Mouse (Mus musculus): ENCODE measurements around the gene Mfsd5.
A peak's percentile ranks its signal among the peaks of the same experiment; 100 is the strongest.

Mfsd5 gene

DNA sequence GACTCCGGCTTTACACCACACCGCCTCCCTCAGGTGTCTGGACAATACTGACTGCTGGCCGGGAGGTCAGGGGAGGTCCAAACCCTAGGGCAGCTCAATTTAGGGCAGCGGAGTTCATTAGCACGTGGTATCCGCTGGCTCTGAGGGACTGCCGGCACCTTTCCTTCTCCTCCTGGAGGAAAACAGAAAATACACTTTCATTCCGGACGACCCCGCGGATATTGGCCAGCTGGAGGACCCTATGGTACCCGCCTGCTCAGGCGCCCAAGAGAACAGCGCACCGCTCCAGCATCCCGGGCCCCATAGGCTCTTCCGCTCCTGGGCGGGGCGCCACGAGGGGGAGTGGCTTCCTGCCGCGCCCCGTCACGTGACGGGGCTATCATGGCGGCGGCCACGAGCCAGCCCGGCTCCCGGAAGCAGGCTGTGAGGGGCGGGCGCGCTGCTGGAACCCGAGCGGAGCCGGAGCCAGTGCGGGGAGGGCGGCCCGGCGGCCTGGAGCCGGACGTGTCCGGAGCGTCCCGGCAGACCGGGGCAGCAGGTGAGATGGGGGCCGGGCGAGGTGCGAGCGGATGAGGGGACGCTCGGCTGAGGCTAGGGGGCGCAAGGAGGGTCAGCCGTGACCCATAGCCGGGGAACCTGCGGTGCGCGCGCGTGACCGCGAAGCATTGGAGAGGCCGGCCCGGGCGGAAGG lies at the start of gene Mfsd5:
TSS of gene Mfsd5 (plus strand) at position 363 of the 691 bp plus-strand sequence.
- DNase-seq (ENCODE audit: low spot score): peak; percentile 91

DNA sequence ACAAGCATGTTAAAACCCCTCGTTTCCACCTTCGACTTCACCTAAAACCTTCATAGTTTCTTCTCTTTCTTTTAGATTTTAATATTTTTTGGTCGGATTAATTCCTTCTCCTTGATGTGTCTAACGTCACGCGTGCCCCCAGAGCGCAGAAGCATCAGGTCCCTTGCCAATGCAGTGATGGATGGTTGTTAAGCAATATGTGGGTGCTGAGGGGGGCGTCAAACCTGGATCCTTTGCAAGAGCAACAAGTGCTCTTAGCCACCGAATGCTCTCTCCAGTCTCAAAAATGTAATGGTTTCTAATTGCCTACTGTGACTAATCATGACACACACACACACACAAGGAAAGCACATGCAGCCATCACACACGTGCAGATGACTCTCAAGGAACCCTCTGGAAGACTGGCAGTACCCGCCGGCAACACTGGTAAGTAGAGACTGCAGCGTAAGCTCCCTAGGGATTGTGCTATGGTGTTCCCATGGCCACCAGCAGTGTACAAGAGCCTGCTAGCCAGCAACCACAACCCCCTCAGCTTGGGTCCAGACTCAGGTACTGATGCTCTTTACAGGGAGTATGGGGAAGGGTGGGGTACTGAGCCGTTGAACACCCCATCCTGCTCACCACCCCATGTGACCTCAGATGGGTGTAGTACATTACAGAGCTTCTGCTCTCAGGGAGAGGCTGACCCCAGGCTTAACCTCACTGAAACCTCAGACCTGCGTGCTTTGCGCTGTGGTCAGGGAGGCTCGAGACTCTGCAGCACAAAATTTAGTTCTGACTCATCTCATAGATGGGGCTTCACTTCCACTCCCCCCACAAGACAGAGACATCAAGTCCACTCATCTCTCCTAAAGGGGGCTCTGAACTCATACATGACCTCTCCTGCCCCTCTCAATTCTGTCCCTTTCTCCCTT lies 48.6 kb upstream of the Mfsd5 start:
- no peak for DNase-seq (ENCODE audit: low spot score)

DNA sequence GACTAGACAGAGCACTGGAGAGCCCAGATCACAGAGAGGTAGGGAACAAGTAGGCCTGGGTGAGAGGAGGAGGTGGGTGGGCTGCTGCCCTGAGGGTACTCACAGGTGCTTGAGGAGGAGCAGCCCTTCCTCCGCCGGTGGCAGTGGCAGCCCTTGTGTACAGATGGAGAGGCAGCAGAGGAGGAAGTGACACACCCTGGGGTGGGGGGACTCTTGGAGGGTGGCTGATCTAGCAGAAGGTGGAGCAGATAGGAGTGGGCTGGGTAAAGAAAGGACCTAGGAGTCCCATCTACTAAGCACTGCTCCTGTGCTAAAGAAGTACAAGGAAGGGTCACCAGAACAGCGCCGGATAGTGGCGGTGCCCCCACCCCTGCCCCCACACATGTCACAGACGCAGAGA lies 47.5 kb upstream of the Mfsd5 start, which contains the start of gene Itgb7:
TSS of gene Itgb7 (minus strand) at position 197 of the 400 bp plus-strand sequence.
- no peak for DNase-seq (ENCODE audit: low spot score)

DNA sequence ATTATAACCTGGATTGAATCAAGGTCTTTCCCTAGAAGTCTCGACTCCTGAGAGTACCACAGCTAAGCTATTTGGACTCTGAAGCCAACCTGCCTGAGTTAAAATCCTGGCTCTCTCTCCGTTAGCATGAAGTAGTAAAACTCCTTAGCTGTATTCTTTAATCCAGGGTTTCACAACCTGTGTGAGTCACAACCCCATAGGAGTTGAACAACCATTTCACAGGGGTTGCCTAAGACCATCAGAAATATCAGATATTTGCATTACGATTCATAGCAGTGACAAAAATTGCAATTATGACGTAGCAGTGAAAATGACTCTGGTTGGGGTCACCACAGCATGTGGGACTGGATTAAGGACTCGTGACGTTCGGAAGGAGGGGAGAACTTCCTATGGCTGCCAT lies 46.5 kb upstream of the Mfsd5 start:
- DNase-seq (ENCODE audit: low spot score): no peak

DNA sequence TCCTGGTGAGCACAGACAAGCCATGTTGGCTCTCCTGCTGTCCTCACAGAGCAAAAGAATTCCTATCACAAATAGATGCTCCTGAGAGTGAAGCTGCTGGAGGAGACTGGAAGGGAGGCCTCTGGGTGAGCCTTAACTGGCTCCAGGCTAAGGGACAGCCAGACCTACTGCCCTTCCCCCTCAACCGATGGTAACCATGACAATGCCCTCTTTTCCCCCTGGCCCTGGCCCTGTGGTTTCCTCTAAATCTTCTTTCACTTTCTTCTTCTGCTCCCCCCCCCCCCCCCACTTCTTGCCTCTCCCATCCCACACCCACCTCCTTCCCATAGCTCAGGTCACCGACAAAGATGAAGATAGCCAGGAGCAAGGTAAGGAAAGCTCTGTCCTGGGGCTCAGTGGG lies 45.4 kb upstream of the Mfsd5 start:
- no peak for DNase-seq (ENCODE audit: low spot score)

DNA sequence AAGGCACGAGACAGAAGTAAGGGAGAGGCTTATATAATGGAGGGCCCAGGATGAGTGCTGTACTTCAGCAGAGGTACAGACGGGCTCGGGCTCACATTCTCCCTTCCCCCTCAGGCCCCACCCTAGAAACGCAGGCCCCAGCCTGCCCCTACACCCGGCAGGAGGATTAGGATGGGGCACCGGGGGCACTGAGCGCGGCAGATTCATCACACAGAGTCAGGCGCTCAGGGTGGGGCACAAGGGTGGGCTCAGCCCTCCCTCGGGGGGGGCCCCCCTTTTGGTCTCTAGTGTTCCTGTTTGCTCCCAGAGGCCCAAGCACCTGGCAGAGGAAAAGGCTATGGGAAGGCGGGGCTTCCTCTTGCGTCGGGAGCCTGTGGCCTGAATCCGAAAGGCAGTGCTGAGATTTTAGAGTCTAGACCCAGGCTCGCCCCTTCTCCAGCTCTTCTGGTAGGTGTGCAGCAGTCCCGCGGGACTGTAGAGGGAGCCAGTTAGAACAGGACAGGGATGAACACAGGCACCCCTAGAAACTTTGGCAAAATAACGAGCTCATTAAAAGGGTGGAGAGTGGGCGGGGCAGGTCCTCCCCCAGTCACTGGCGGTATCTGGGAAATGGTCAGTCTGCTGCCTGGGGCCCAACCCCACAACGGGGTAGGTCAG lies 43.8 kb upstream of the Mfsd5 start:
- no peak for DNase-seq (ENCODE audit: low spot score)

- DNase-seq (ENCODE audit: low spot score): no peak
Observed at GRCm38 (mm10) chr15:102238543-102239259, 40.6 kb upstream of the Mfsd5 start.

GRCm38 (mm10) chr15:102239260-102239590 lies 40.0 kb upstream of the Mfsd5 start:
- peak; percentile 71 for DNase-seq (ENCODE audit: low spot score)

DNA sequence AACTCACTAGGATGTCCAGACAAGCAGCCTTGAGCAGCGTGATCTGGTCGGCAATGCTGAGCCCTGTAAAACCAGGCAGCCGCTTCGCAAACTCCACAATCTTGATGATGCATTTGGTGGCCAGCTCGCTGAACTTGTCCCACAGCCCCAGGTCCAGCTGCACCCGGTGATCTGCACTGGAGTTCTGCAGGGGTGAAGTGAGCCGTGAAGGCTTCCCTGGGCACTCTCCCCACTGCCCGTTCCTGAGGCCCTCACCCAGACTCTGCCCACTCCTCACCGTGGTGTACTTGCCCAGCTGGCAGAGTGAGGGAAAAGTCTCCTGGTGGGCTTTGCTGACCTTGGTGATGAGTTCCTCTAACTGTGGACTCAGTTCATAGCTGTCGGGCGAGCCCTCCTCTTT lies 39.4 kb upstream of the Mfsd5 start:
- DNase-seq (ENCODE audit: low spot score): no peak

GRCm38 (mm10) chr15:102240607-102241006 lies 38.6 kb upstream of the Mfsd5 start:
- DNase-seq (ENCODE audit: low spot score): no peak

- DNase-seq (ENCODE audit: low spot score): no peak
Observed at GRCm38 (mm10) chr15:102242404-102243228, 36.6 kb upstream of the Mfsd5 start.

DNA sequence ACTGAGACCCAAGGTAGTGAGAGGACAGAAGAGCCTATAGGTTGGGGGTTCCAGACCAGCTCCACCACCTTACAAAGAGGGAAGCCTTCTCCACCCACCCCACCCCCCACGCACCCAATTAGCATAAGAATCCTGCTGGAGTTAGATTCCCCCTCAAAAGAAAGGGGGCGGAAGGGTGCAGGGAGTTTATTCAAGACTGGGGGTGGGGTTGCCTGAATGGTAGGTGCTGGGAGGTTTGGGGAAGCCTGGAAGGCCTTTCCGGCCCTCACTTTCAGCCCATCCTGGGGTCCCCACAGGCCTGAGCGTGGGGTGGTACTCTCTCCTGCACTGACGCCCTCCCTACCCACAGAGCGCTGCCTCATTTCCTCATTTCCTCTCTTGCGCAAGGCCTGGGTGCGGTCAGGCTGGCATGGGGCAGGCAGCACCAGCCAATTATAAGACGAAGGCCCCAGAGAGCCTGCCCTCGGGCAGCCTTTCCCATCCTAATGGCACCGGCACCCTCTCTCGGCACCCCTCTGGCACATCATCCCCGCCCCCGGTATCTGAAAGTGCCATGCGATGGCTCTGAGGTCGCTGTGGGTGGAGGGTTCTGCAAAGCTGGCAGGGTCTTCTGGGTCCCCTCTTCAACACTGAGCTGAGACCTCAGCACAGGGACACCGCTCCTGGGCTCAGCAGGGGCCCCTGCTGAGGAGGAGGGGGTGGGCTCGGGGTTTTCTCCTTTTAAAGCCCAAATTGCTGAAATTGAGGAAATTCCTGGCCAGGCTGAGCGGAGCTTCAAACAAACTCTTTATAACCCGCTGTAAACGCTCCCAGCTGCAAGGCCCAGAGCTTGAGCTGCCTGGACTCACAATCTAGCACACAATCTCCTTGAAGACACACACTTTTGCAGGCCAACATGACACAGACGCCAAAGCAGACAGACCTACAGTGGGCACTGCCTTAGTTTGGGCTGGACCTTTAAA lies 35.7 kb upstream of the Mfsd5 start:
- no peak for DNase-seq (ENCODE audit: low spot score)

DNA sequence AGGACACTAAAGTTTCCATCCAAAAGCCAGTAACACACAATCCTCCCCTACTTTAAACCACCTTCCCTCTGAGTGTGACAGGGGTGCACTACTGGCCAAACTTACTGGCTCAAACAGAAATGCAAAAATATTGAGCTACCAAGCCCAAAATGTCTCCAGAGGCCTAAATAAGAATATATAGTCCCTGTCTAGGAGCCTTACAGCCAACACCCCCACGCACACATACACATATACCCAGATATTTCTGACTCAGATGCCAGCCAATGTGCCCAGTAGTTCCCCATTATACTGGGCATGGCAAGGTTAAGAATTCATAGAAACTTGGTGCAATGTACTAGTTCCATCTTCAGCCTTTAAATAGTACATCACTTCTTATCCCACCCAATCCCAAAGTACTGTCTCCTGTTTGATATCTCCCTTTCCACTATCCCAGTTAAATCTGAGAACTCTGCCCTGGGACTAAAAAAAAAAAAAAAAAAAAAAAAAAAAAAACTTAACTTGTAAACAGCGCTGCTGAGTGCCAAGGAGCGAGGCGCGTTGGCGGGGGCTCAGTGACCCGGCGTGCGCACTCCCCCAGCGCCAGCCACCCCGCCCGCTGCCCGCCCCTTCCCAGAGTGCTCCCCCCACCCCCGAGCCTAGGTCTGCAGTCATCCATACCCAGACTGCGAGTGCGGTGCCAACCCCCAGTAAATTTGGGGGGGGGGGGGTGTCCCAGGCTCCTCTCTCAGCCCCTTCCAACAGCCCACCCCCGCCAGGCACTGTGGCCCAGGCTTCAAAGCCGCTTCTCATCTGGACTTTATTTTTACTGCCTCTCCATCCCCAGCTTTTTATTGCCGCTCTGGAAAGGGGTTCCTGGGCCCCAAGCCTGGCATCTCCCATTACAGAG lies 34.7 kb upstream of the Mfsd5 start:
- no peak for DNase-seq (ENCODE audit: low spot score)

- no peak for DNase-seq (ENCODE audit: low spot score)
Observed at GRCm38 (mm10) chr15:102245461-102245881, 33.8 kb upstream of the Mfsd5 start.

GRCm38 (mm10) chr15:102245891-102246741 lies 33.1 kb upstream of the Mfsd5 start:
- peak; percentile 82 for DNase-seq (ENCODE audit: low spot score)

GRCm38 (mm10) chr15:102246866-102247251 lies 32.4 kb upstream of the Mfsd5 start:
- DNase-seq (ENCODE audit: low spot score): peak; percentile 96

DNA sequence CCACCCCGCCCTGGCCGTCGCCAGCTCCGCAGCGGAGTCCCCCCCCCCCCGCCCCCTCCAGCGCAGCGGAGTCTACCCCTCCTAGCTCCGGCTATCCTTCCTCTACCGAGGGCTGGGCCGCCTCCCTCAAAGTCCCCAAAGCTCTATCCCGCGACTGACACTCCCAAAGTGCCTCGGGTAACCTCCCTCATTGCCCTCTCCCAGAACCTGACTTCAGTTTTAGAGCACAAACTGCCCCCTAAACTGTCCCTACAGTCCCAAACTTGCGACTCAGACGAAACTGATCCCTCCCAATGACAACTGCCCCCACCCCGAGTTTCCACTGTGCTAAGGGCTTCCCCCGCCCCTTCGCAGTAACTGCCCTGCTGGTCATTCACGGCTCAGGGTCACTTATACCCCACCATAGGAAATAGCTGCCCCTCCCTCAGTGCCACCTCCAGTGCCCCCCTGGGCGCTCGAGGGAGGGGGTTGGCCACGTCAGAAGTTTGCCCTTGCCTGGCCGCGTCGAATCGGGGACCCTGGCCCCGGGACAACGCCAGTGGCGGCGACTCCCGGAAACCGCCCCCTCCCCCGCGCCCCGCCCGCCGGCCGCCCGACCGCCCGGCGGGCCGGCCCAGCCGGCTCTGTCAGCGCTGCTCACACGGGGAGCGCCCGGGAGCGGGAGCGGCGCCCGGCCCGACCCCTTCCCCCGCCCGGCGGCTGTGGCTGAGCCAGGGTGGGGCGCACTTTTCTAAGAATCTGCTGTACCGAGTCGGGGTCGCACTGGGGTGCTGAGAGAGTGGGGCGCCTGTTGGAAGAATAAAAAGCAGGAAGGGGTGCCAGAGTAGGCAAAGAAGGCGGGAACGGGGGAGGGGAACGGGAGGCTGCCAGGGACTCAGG lies 31.8 kb upstream of the Mfsd5 start:
- peak; percentile 84 for DNase-seq (ENCODE audit: low spot score)

Measured in yolk sac, embryonic 10.5 days (tissue).